Mouse (Mus musculus) E14TG2a.4 (cell line): Measurements from ENCODE around the gene Aars.
"Not testable (repeated sequence)": the region's sequence is repeated elsewhere in the genome, so short reads cannot be mapped to it uniquely, and the experiment has no call there.

Experiments used
- H3K27me3 ChIP-seq: 2 replicates; pipeline ENCODE4 v1.6.1; 2014; ENCODE audit warnings: low read length, control low read depth; ENCODE audit not compliant: insufficient read depth
- H3K36me3 ChIP-seq: 2 replicates; pipeline ENCODE4 v1.6.1; 2014; ENCODE audit warnings: low read length, control low read depth; ENCODE audit not compliant: insufficient read depth
- H3K4me1 ChIP-seq: replicated peaks from 2 replicates; pipeline ENCODE4 v1.6.1; 2014; ENCODE audit warnings: low read depth, low read length, control low read depth
- H3K4me3 ChIP-seq: replicated peaks from 2 replicates; pipeline ENCODE4 v1.5.1; 2014; ENCODE audit warnings: mild to moderate bottlenecking, low read length
- H3K9me3 ChIP-seq: 2 replicates; pipeline ENCODE4 v1.6.1; 2014; ENCODE audit warnings: low read length, control low read depth
- CTCF ChIP-seq: conservative IDR thresholded peaks from 2 replicates; pipeline ENCODE4 v1.5.1; 2014; ENCODE audit warnings: low read length
- NANOG ChIP-seq: IDR thresholded peaks from 2 replicates; pipeline ENCODE4 v1.6.1; 2014; ENCODE audit warnings: borderline replicate concordance, low read length, mixed read lengths
- POU5F1 ChIP-seq: IDR thresholded peaks from 2 replicates; pipeline ENCODE4 v1.6.1; 2014; ENCODE audit warnings: low read length, borderline replicate concordance

Gene Aars

GRCm38 (mm10) chr8:111058946-111059572 is 26.1 kb downstream of the Aars start:
- TF ChIP-seq CTCF (no peak), NANOG (no peak)
- Histone ChIP-seq H3K9me3 (no peaks in the 10 kb centered on the region), H3K36me3 (peaks cover 40% of the 10 kb centered on the region), H3K4me3 (no peak overlapping the region; the same call in 1 of the 2 replicates), H3K4me1 (peaks cover 70% of the 10 kb centered on the region), H3K27me3 (peaks cover 19% of the 10 kb centered on the region)

GRCm38 (mm10) chr8:111061688-111062071 is 28.7 kb downstream of the Aars start:
- peaks cover 25% of the 10 kb centered on the region for H3K27me3 ChIP-seq
- no peak for TF ChIP-seq POU5F1
- no peak for TF ChIP-seq NANOG
- no peak for TF ChIP-seq CTCF
- H3K36me3 ChIP-seq, result peaks cover 20% of the 10 kb centered on the region
- H3K4me1 ChIP-seq, result peaks cover 56% of the 10 kb centered on the region
- H3K9me3 ChIP-seq, result no peaks in the 10 kb centered on the region
- H3K4me3 ChIP-seq, result peak overlapping the region; percentile 85

- peak overlapping the region; percentile 85 for H3K4me3 ChIP-seq
- H3K36me3 ChIP-seq, result peaks cover 18% of the 10 kb centered on the region
- H3K4me1 ChIP-seq, result peaks cover 59% of the 10 kb centered on the region
- TF ChIP-seq NANOG (no peak), CTCF (no peak), POU5F1 (no peak)
- H3K9me3 ChIP-seq, result no peaks in the 10 kb centered on the region
- H3K27me3 ChIP-seq, result peaks cover 28% of the 10 kb centered on the region
Measured at GRCm38 (mm10) chr8:111062072-111062757, 29.3 kb downstream of the Aars start.

- peaks cover 12% of the 10 kb centered on the region for H3K36me3 ChIP-seq
- peaks cover 29% of the 10 kb centered on the region for H3K27me3 ChIP-seq
- no peaks in the 10 kb centered on the region for H3K9me3 ChIP-seq
- TF ChIP-seq POU5F1 (no peak), CTCF (no peak), NANOG (no peak)
- H3K4me3 ChIP-seq, result no peak overlapping the region
- peaks cover 54% of the 10 kb centered on the region for H3K4me1 ChIP-seq
Measured at GRCm38 (mm10) chr8:111062893-111063292, 29.9 kb downstream of the Aars start.

DNA sequence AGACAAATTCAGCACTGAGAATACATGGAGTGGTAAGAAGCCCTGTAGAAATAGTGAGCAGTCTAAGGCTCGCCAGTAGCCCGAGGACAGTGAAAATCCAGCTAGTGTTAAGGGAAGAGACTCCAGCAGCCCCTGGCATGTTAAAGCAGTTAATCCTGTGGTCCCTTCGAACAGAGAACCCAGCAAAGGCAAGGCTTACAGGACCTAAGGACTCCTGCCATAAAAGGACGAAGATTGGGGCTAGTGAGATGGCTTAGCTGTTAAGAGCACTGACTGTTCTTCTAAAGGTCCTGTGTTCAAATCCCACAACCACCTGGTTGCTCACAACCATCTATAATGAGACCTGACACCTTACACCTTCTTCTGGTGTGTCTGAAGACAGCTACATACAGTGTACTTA is 33.4 kb downstream of the Aars start:
- H3K36me3 ChIP-seq, result no peaks in the 10 kb centered on the region
- no peak overlapping the region for H3K4me3 ChIP-seq
- peaks cover 27% of the 10 kb centered on the region for H3K4me1 ChIP-seq
- H3K9me3 ChIP-seq, result no peaks in the 10 kb centered on the region
- H3K27me3 ChIP-seq, result peaks cover 26% of the 10 kb centered on the region
- TF ChIP-seq POU5F1 (no peak), CTCF (no peak), NANOG (no peak)

GRCm38 (mm10) chr8:111067439-111067838 is 34.5 kb downstream of the Aars start:
- Histone ChIP-seq H3K27me3 (peaks cover 29% of the 10 kb centered on the region), H3K4me3 (no peak overlapping the region), H3K9me3 (no peaks in the 10 kb centered on the region), H3K4me1 (peaks cover 19% of the 10 kb centered on the region), H3K36me3 (no peaks in the 10 kb centered on the region)
- no peak for TF ChIP-seq CTCF
- no peak for TF ChIP-seq NANOG
- no peak for TF ChIP-seq POU5F1

- H3K4me3 ChIP-seq, H3K36me3 ChIP-seq, H3K9me3 ChIP-seq: not testable (repeated sequence)
- peaks cover 15% of the 10 kb centered on the region for H3K4me1 ChIP-seq
- peaks cover 29% of the 10 kb centered on the region for H3K27me3 ChIP-seq
Measured at GRCm38 (mm10) chr8:111068660-111069059, 35.7 kb downstream of the Aars start.

GRCm38 (mm10) chr8:111075926-111076325 is 43.0 kb downstream of the Aars start:
- Histone ChIP-seq H3K4me3 (no peak overlapping the region), H3K9me3 (peaks cover 4% of the 10 kb centered on the region; the same call in 1 of the 2 replicates), H3K36me3 (no peaks in the 10 kb centered on the region), H3K27me3 (0 out of 2 replicates have a peak, but pooled peaks cover 12% of the 10 kb centered on the region), H3K4me1 (peaks cover 17% of the 10 kb centered on the region)
- TF ChIP-seq NANOG (no peak), POU5F1 (no peak), CTCF (no peak)

- Histone ChIP-seq H3K4me1 (peaks cover 14% of the 10 kb centered on the region), H3K36me3 (no peaks in the 10 kb centered on the region), H3K27me3 (peaks cover 6% of the 10 kb centered on the region; the same call in 1 of the 2 replicates), H3K4me3 (no peak overlapping the region), H3K9me3 (no peaks in the 10 kb centered on the region)
- TF ChIP-seq NANOG, result no peak
- no peak for TF ChIP-seq POU5F1
- no peak for TF ChIP-seq CTCF
Measured at GRCm38 (mm10) chr8:111079461-111079860, 46.5 kb downstream of the Aars start.
